ENCODE assay signal across 8 mouse cellular contexts in the genomic region with DNA sequence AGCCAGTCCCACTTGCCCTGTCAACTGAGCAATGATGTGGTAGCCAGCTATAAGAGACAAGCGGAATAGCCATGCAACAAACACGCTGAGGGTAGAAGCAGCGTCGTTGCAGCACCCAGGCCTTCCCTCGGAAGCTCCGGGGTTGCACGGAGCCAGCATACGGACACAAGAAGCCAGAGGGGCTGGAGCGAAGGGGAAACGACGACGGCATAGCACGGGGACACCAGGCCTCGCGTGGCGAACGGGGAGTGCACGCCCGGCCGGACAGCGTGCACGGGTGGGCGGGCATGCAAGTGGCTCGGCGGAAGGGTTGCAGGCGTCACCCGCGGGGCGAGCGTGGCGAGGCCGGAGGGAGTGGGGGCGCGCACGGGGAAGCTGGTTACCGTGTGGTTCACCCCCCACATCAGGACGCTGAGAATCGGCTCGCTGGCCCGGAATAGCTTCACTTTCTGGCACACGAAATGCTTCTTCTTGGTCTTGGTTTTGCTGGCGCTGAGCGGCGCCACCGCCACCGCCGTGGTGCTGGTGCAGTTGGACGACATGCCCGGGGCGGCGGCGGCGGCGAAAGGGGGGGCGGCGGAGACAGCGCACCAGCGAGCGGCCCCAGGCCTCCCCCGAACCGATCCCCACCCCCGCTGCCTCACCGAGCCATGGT. TPM values are rescaled to one million over a fixed set of nuclear protein-coding genes. Genes with fewer than 3 reads are reported as not detected.
DNase-seq lines count a peak whose midpoint lies in the region; ATAC-seq and TF ChIP-seq lines count a peak whose summit lies in the region.

A gene (minus strand): TSS at position 642 of the 655 bp plus-strand sequence.

- no peak for TF ChIP-seq POLR2A in bone marrow macrophage, adult 2 months (IDR thresholded peaks at IDR 0.05; ENCODE audit: borderline replicate concordance, low read depth, low read length)

- H3K36me3 ChIP-seq in neural tube, embryonic 11.5 days (ENCODE audit: control insufficient read depth, insufficient read depth, low read length) = peaks cover 6% of the 10 kb centered on the region; the same call in 1 of the 2 replicates
- H3K36me3 ChIP-seq in limb, embryonic 10.5 days = peaks cover 32% of the 10 kb centered on the region
- peaks cover 33% of the 10 kb centered on the region for H3K36me3 ChIP-seq in midbrain, embryonic 10.5 days

- no peak for TF ChIP-seq CTCF in bone marrow macrophage, adult 2 months (IDR thresholded peaks at IDR 0.05; ENCODE audit: low read depth, low read length)

- peaks cover 11% of the 10 kb centered on the region; the same call in 1 of the 2 replicates for H3K4me1 ChIP-seq in neural tube, embryonic 11.5 days (ENCODE audit: control insufficient read depth, insufficient read depth, low read length)
- peaks cover 24% of the 10 kb centered on the region for H3K4me1 ChIP-seq in bone marrow macrophage, adult 2 months (ENCODE audit: control insufficient read depth, insufficient read depth, low read length)
- peaks cover 33% of the 10 kb centered on the region for H3K4me1 ChIP-seq in limb, embryonic 10.5 days
- H3K4me1 ChIP-seq in midbrain, embryonic 10.5 days = peaks cover 28% of the 10 kb centered on the region

- peak within 1 kb of the TSS; percentile 82 for H3K4me3 ChIP-seq in neural tube, embryonic 11.5 days (ENCODE audit: low read depth, low read length)
- peak within 1 kb of the TSS; percentile 74 for H3K4me3 ChIP-seq in bone marrow macrophage, adult 2 months (ENCODE audit: insufficient read depth, low read length)
- peak within 1 kb of the TSS; percentile 94 for H3K4me3 ChIP-seq in limb, embryonic 10.5 days
- H3K4me3 ChIP-seq in midbrain, embryonic 10.5 days = peak within 1 kb of the TSS; percentile 90

- H3K27me3 ChIP-seq in neural tube, embryonic 11.5 days (ENCODE audit: control insufficient read depth, insufficient read depth, low read length) = no peaks in the 10 kb centered on the region
- no peaks in the 10 kb centered on the region for H3K27me3 ChIP-seq in limb, embryonic 10.5 days (ENCODE audit: low read depth, poor library complexity, severe bottlenecking)
- no peaks in the 10 kb centered on the region for H3K27me3 ChIP-seq in midbrain, embryonic 10.5 days (ENCODE audit: low read depth, poor library complexity, severe bottlenecking)

- peak; percentile 33 for ATAC-seq in neural tube, embryonic 11.5 days (ENCODE audit: insufficient read depth, low FRiP score, low TSS enrichment)
- peak; percentile 17; the same call in 1 of the 2 replicates for ATAC-seq in frontal cortex, adult (ENCODE audit: low TSS enrichment)
- no peak; a peak in 1 of 4 replicates for ATAC-seq in hematopoietic stem cell, adult 5-6 weeks (replicated peaks in 1 of 2; ENCODE audit: insufficient read depth in 1 of 2, low FRiP score in 2 of 2, low TSS enrichment in 1 of 2, low read depth in 1 of 2, poor library complexity in 2 of 2, severe bottlenecking in 2 of 2)

- whole genome bisulfite sequencing in neural tube, embryonic 11.5 days = under 1% methylated on average over 49 of the region's 63 CpGs
- 1% methylated on average over 62 of the region's 63 CpGs for WGBS in limb, embryonic 10.5 days
- WGBS in midbrain, embryonic 10.5 days = under 1% methylated on average over 54 of the region's 63 CpGs

- H3K4me2 ChIP-seq in neural tube, embryonic 11.5 days (ENCODE audit: low read depth) = peak within 1 kb of the TSS; percentile 69

- peak within 1 kb of the TSS; percentile 78 for H3K9ac ChIP-seq in neural tube, embryonic 11.5 days (ENCODE audit: low read length)

- no peaks in the 10 kb centered on the region for H3K9me3 ChIP-seq in neural tube, embryonic 11.5 days (ENCODE audit: control insufficient read depth, low read length)
- H3K9me3 ChIP-seq in limb, embryonic 10.5 days (replicated peaks) = no peaks in the 10 kb centered on the region
- no peaks in the 10 kb centered on the region for H3K9me3 ChIP-seq in midbrain, embryonic 10.5 days (replicated peaks)

- H3K27ac ChIP-seq in neural tube, embryonic 11.5 days (ENCODE audit: low read depth, low read length) = peak within 1 kb of the TSS; percentile 87
- H3K27ac ChIP-seq in bone marrow macrophage, adult 2 months (ENCODE audit: insufficient read depth, low read depth, low read length) = peak within 1 kb of the TSS; percentile 75
- H3K27ac ChIP-seq in limb, embryonic 10.5 days = peak within 1 kb of the TSS; percentile 97
- H3K27ac ChIP-seq in midbrain, embryonic 10.5 days (replicated peaks) = peak within 1 kb of the TSS; percentile 98

- peak; percentile 60 for DNase-seq in neural tube, embryonic 11.5 days (ENCODE audit: low spot score)
- no peak for DNase-seq in neural tube, embryonic 10.5 days (ENCODE audit: extremely low spot score, low spot score)
- DNase-seq in limb, embryonic 10.5 days (ENCODE audit: low spot score) = no peak
- no peak for DNase-seq in midbrain, embryonic 10.5 days (ENCODE audit: low spot score)
- no peak for DNase-seq in right cerebral cortex, postnatal 10 days (ENCODE audit: low spot score in 2 of 2)

RNA-seq across cellular contexts. Expression of the gene that starts here (rescaled TPM):
- polyA plus RNA-seq in neural tube, embryonic 11.5 days (2014; fragmentation: Nextera tagmentation; extraction: Ambion mirVana) = 2.0 and 2.8 TPM in 2 replicates
- 25.3 and 26.0 TPM in 2 replicates for polyA plus RNA-seq in bone marrow macrophage, adult 2 months (2012; ENCODE audit: insufficient read depth, insufficient read length, missing spikeins)
- 42.3 and 81.6 TPM in 2 replicates for total RNA-seq in hematopoietic stem cell, adult 5-6 weeks (2017)
- polyA plus RNA-seq in limb, embryonic 10.5 days (2016; fragmentation: Nextera tagmentation; extraction: Ambion mirVana) = 1.6 and 1.9 TPM in 2 replicates
- polyA plus RNA-seq in midbrain, embryonic 10.5 days (2016; fragmentation: Nextera tagmentation; extraction: Ambion mirVana) = 1.4 and 1.5 TPM in 2 replicates

Comparison
In these comparisons a context has a peak if more than half of its experiments do, and no peak if none do; other contexts are left out.
1. ATAC-seq: peak in neural tube, embryonic 11.5 days (single experiment) and frontal cortex, adult (single experiment); none in hematopoietic stem cell, adult 5-6 weeks (0 of 2).
2. Peak in every context shown above with its lines, with median percentiles within 50 percentile points of each other: H3K27ac ChIP-seq and H3K4me3 ChIP-seq.